Mouse (Mus musculus) spleen, adult 2 months (tissue): ENCODE results near the gene Cmip. TPM values are rescaled to one million over a fixed set of nuclear protein-coding genes. Genes with fewer than 3 reads are reported as not detected.

Source experiments
- DNase-seq, 2 experiments: peaks; one replicate each; pipeline versions ENCODE4 v3.0.0 to v3.0.0-alpha.2; 2012 to 2021; ENCODE audit warnings: low spot score in 2 of 2, low read depth in 1 of 2
- H3K27ac ChIP-seq: fragments of 200-500 bp; 2 replicates; pipeline ENCODE4 v1.5.1; 2012; ENCODE audit warnings: low read length, inconsistent platforms; ENCODE audit not compliant: insufficient read depth
- H3K27me3 ChIP-seq: fragments of 200-500 bp; 2 replicates; pipeline ENCODE4 v1.6.1; 2012; ENCODE audit warnings: mild to moderate bottlenecking, moderate library complexity, low read length, inconsistent platforms; ENCODE audit not compliant: control insufficient read depth, insufficient read depth
- H3K36me3 ChIP-seq: fragments of 200-500 bp; 2 replicates; pipeline ENCODE4 v1.6.1; 2012; ENCODE audit warnings: mild to moderate bottlenecking, low read length, inconsistent platforms; ENCODE audit not compliant: control insufficient read depth, insufficient read depth
- H3K4me1 ChIP-seq: fragments of 200-500 bp; 2 replicates; pipeline ENCODE4 v1.6.1; 2011; ENCODE audit warnings: inconsistent platforms; ENCODE audit not compliant: control insufficient read depth, insufficient read depth, insufficient read length
- H3K4me3 ChIP-seq: fragments of 200-500 bp; 2 replicates; pipeline ENCODE4 v1.5.1; 2011; ENCODE audit warnings: mild to moderate bottlenecking, inconsistent platforms; ENCODE audit not compliant: insufficient read depth, insufficient read length; ENCODE audit errors: extremely low read depth
- CTCF ChIP-seq: fragments of 200-500 bp; IDR thresholded peaks from 2 replicates; pipeline ENCODE4 v1.5.1; 2011; ENCODE audit warnings: mild to moderate bottlenecking, inconsistent platforms; ENCODE audit not compliant: insufficient read depth, insufficient read length, insufficient replicate concordance; ENCODE audit errors: extremely low read depth
- POLR2A ChIP-seq: fragments of 200-500 bp; IDR thresholded peaks from 2 replicates; pipeline ENCODE4 v1.6.1; 2011; ENCODE audit warnings: low read depth, low read length, inconsistent platforms
- WGBS: fragments of 180-500 bp; shearing (Covaris S2); methylation state at CpG from one replicate; pipeline ENCODE4 v1.1.7; 2018; 5-methylcytosine and 5-hydroxymethylcytosine counted together
- polyA plus RNA-seq: library from polyadenylated mRNA; depleted of rRNA; stranded (reverse); fragments of >200 nt; gene quantifications from 2 replicates; pipeline ENCODE4 v1.2.3, GENCODE M21; 2012

Cmip gene
- polyA plus RNA-seq, 1 experiment: 48.2 TPM

GRCm38 (mm10) chr8:117471655-117472054 is 214.8 kb downstream of the Cmip start:
- TF ChIP-seq CTCF: no peak
- no peak for TF ChIP-seq POLR2A
- no peak for DNase-seq
- 65% methylated on average over 9 of the region's 9 CpGs for WGBS

GRCm38 (mm10) chr8:117472332-117472731 is 215.5 kb downstream of the Cmip start:
- no peaks in the 10 kb centered on the region for H3K36me3 ChIP-seq
- TF ChIP-seq CTCF (no peak), POLR2A (no peak)
- 45% methylated on average over 4 of the region's 4 CpGs for WGBS
- H3K4me1 ChIP-seq: peaks cover 12% of the 10 kb centered on the region; the same call in 1 of the 2 replicates
- DNase-seq: no peak
- H3K27ac ChIP-seq: no peak overlapping the region
- H3K4me3 ChIP-seq: no peak overlapping the region
- no peaks in the 10 kb centered on the region for H3K27me3 ChIP-seq

More at GRCm38 (mm10) chr8:117471655-117472054, 214.8 kb downstream of the Cmip start:
- no peak overlapping the region for H3K27ac ChIP-seq
- H3K4me3 ChIP-seq: no peak overlapping the region
- H3K4me1 ChIP-seq: peaks cover 7% of the 10 kb centered on the region; the same call in 1 of the 2 replicates
- H3K27me3 ChIP-seq: no peaks in the 10 kb centered on the region
- no peaks in the 10 kb centered on the region for H3K36me3 ChIP-seq

GRCm38 (mm10) chr8:117474944-117475343 is 218.1 kb downstream of the Cmip start:
- H3K27ac ChIP-seq: no peak overlapping the region
- H3K36me3 ChIP-seq: no peaks in the 10 kb centered on the region
- peaks cover 14% of the 10 kb centered on the region; the same call in 1 of the 2 replicates for H3K4me1 ChIP-seq
- no peak for TF ChIP-seq POLR2A
- peak; percentile 97 for TF ChIP-seq CTCF
- under 1% methylated on average over 5 of the region's 5 CpGs for WGBS
- peak; percentile 77 to 91 for DNase-seq
- no peak overlapping the region for H3K4me3 ChIP-seq
- no peaks in the 10 kb centered on the region for H3K27me3 ChIP-seq

GRCm38 (mm10) chr8:117475819-117476218 is 219.0 kb downstream of the Cmip start:
- no peak overlapping the region for H3K4me3 ChIP-seq

GRCm38 (mm10) chr8:117478082-117478481 is 221.2 kb downstream of the Cmip start:
- Histone ChIP-seq H3K27me3 (no peaks in the 10 kb centered on the region), H3K36me3 (no peaks in the 10 kb centered on the region), H3K4me3 (no peak overlapping the region), H3K4me1 (peaks cover 20% of the 10 kb centered on the region), H3K27ac (no peak overlapping the region)
- DNase-seq: no peak
- TF ChIP-seq CTCF (no peak), POLR2A (no peak)

More at GRCm38 (mm10) chr8:117475819-117476218, 219.0 kb downstream of the Cmip start:
- no peaks in the 10 kb centered on the region for H3K27me3 ChIP-seq
- H3K27ac ChIP-seq: peak overlapping the region; percentile 21; the same call in 1 of the 2 replicates
- TF ChIP-seq CTCF (no peak), POLR2A (no peak)
- 5% methylated on average over 7 of the region's 7 CpGs for WGBS
- peak; percentile 83 to 89 for DNase-seq
- peaks cover 6% of the 10 kb centered on the region; the same call in 1 of the 2 replicates for H3K4me1 ChIP-seq
- no peaks in the 10 kb centered on the region for H3K36me3 ChIP-seq

- WGBS: 65% methylated on average over 9 of the region's 9 CpGs
- TF ChIP-seq POLR2A (no peak), CTCF (no peak)
- no peak for DNase-seq
- Histone ChIP-seq H3K4me1 (peaks cover 20% of the 10 kb centered on the region), H3K27me3 (no peaks in the 10 kb centered on the region), H3K4me3 (no peak overlapping the region), H3K36me3 (no peaks in the 10 kb centered on the region), H3K27ac (no peak overlapping the region)
These were observed 223.1 kb downstream of the Cmip start for GRCm38 (mm10) chr8:117479996-117480395.

GRCm38 (mm10) chr8:117480516-117480915 is 223.7 kb downstream of the Cmip start:
- 38% methylated on average over 5 of the region's 5 CpGs for WGBS
- Histone ChIP-seq H3K36me3 (no peaks in the 10 kb centered on the region), H3K4me3 (no peak overlapping the region), H3K27ac (no peak overlapping the region), H3K4me1 (peaks cover 20% of the 10 kb centered on the region), H3K27me3 (no peaks in the 10 kb centered on the region)
- peak in 1 of 2 experiments; percentile 43 for DNase-seq
- TF ChIP-seq POLR2A (no peak), CTCF (no peak)
